Mouse (Mus musculus): ENCODE data around the gene Sval2.

Gene Sval2

DNA sequence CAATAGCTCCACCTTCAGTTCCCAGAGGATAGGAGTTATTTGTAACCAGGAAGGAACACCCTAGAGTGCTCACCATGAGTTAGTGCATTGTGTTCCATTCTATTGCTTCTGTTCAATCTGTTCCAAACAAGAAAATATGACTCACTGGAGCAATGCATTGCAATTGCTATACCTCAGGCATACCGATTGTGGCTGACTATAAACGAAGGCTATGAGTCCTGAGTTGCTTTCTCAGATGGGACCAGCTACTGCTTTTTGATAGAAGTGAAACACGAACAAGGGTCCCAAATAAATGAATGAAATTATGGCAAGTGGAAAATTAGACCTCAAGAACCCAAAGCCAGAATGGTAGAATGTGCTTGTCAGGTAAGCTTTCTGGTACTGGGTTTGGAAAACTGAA, at the start of gene Sval2:
Sval2 (plus strand) TSS at position 301 of the 400 bp plus-strand sequence.
- no peak for DNase-seq (ENCODE audit: low spot score in 2 of 2)

DNA sequence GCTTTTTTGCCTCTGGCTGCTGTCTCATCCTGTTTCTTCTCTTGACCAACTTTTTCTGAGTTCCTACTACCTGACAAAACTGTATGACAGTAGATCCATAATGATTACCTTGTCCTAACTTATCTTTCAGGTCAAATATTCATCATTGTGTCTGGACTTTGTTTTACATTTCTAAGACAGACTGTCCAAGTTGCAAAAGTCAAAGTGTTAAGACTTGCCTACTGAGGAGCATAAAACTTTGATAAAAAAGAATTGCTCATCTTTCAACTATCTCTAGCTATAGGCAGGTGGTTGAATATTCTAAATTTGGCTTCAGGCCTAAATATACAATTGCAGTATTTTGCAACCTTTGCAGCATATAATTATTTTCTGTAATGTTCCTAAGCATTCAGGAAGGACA, 28.7 kb upstream of the Sval2 start:
- DNase-seq (ENCODE audit: low spot score in 2 of 2), result no peak

DNA sequence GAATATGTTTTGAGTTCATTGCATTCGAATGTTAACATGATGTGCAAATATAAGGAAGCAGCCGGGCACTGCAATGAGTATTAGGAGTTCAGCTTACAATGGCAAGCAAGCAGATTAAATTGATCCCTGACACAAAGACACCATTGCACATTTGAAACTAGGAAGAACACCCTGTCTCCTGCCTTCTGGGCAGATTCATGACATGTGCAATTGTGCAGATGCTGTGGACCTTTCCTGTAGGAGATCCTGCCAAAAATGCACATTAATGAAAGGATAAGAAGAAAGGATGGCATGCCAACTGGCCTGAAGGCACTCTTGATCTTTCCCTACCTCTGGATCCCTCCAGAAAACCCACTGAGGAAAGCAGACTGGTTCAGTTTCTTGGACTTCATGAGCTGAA, 23.3 kb upstream of the Sval2 start:
- no peak for DNase-seq (ENCODE audit: low spot score in 2 of 2)

DNA sequence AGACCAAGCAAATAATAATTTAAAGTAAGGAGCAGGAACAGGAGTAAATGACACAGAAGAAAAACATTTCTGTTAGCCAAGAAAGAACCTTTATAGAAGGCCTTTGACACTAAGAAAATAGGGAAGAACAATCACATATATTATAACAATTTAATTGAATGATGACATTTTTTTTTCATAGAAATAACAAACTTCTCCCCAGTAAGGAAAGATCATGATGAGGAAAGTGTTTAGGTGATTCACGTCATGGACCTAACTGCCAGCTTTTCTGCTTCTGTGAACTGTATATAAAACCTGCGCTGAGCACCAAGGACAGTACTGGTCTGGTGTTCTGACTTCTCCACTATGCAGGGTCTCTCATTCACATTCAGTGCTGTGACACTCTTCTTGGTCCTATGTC, 5.6 kb upstream of the Sval2 start, which contains the start of gene Pip:
Pip (plus strand) TSS at position 301 of the 400 bp plus-strand sequence.
- no peak for DNase-seq (ENCODE audit: low spot score in 2 of 2)

DNA sequence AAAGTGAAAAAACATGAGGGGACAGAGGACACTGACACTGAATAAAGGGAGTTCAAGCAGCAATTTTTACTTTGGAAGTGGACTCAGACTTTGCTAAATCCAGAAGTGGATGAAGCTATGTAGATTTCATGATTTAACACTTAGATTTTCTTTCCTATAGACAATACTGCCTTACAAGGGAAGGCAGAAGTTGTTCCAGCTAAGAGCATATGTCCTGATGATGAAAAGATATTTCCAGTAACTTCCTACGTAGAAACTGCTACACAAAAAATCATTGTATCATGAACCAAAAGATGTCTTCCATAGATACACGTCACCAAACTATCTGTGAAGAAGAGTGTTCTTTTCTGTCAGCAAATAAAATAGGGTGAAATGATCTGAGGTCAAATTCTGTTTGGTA, 11.2 kb downstream of the Sval2 start:
- DNase-seq (ENCODE audit: low spot score in 2 of 2), result no peak

DNA sequence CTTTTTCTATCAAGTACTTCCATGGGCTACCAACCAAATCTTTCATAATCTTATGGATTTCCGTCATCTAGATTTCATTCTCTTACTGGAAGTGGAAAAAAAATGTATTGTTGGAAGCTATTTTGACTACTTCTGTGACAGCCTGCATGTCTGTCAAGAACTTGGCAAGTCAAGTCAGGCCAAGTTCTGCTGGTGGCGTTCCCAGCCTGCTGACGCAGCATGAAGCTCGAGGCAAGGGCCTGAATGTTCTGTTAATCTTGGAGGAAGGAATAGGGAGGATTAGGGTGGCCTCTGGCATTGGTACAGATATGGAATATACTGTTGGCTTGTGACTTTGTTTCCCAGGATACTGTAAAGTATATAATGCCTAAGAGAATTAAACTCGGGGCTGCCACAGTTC, 58.8 kb downstream of the Sval2 start:
- no peak for DNase-seq (ENCODE audit: low spot score in 2 of 2)
